Mouse (Mus musculus) cortical plate, adult 2 months (tissue): ENCODE measurements around the gene Nsd2.

Experiments
- CTCF ChIP-seq: fragments of 200-500 bp; IDR thresholded peaks from 2 replicates; pipeline ENCODE4 v1.5.1; 2011; ENCODE audit warnings: mild to moderate bottlenecking, control low read depth, low read length; ENCODE audit not compliant: insufficient read depth; ENCODE audit errors: extremely low read depth
- POLR2A ChIP-seq: fragments of 200-500 bp; IDR thresholded peaks from 2 replicates; pipeline ENCODE4 v1.6.1; 2011; ENCODE audit warnings: mild to moderate bottlenecking, low read length, control low read depth; ENCODE audit not compliant: insufficient read depth; ENCODE audit errors: extremely low read depth

GRCm38 (mm10) chr5:33875472-33875871, 54.9 kb downstream of the Nsd2 start:
- no peak for TF ChIP-seq CTCF
- TF ChIP-seq POLR2A: no peak
